13 mouse cellular contexts compared by ENCODE assay signal in the genomic region with DNA sequence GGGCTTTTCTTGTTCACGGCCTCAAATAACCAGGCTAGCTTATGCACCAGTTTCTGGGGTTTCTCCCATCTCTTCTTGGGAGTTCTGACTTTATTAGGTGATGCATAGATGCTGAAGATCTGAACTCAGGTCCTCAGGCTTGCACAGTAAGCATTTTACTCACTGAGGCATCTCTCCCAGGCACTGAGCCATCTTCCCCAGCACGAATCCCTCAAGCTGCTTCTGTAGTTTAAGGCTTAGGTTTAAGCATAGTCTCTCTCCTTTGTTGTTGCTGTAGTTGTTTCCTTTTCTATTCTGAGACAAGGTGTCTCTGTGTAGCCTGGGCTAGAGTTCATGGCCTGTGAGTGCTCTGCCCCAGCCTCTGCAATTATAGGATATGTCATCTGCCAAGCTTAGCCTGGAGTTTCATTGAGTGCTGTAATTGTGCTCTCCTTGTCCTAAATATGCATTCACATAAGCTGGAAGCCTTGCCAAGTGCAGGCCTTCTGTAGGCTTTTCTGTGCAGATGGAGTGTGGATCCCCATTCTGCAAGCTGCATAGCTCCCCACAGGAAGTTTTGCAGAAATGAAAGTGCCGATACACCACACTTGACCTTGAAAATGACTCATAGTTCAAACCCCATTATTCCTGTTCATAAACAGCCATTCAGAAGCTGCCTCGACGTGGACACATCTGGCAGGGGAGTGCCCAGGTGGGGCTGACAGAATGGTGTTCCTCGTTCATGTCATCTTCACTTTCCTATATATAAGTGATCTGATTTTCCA. TPM values are rescaled to one million over a fixed set of nuclear protein-coding genes. Genes with fewer than 3 reads are reported as not detected.
DNase-seq lines count a peak whose midpoint lies in the region; ATAC-seq lines count a peak whose summit lies in the region.
"Had no signal": no experiment of that assay in that cellular context is flagged by ENCODE, and none has a peak within 500 bp of the region (broad histone marks: within the 10 kb centered on the region; RNA-seq: fewer than 3 reads in every experiment).

No protein-coding gene starts in this region.

- WGBS in macrophage (ENCODE audit: missing documents) = 26% methylated on average over 5 of the region's 6 CpGs

- peak; percentile 80 for ATAC-seq in common myeloid progenitor, adult 5-6 weeks (replicated peaks; ENCODE audit: low read depth, poor library complexity, severe bottlenecking)
- ATAC-seq: forebrain, embryonic 15.5 days had no signal

- no peaks in the 10 kb centered on the region for H3K36me3 ChIP-seq in macrophage (ENCODE audit: inconsistent target)
- H3K36me3 ChIP-seq: forebrain, embryonic 15.5 days; G1E; limb, embryonic 12.5 days had no signal

- H3K27ac ChIP-seq in macrophage = peak overlapping the region; percentile 53
- H3K27ac ChIP-seq: forebrain, embryonic 15.5 days; heart, adult 2 months; limb, embryonic 12.5 days had no signal

- peak; percentile 44 for DNase-seq in right cerebral cortex, adult 18-20 months
- no peak for DNase-seq in right cerebral cortex, postnatal 14 days
- no peak for DNase-seq in gastrocnemius, postnatal 14 days
- DNase-seq in natural killer cell, adult 2 months (ENCODE audit: low spot score in 2 of 2) = no peak
- no peak for DNase-seq in heart, adult 8-10 months (ENCODE audit: low spot score)
- DNase-seq: heart, adult 2 months; kidney, adult 11 months; kidney, postnatal 36 days had no signal

- H3K4me3 ChIP-seq in macrophage (ENCODE audit: inconsistent target) = no peak overlapping the region
- H3K4me3 ChIP-seq: forebrain, embryonic 15.5 days; heart, adult 2 months; limb, embryonic 12.5 days had no signal

- no peaks in the 10 kb centered on the region for H3K79me2 ChIP-seq in macrophage (ENCODE audit: inconsistent target)

- intact Hi-C loops in gastrocnemius, postnatal 14 days (cut with DNase I; ENCODE audit: low total_unique reads) = no loop called here

RNA-seq across cellular contexts. Expression of a gene that starts 51.7 kb away (rescaled TPM):
- 3.9 and 4.7 TPM in 2 replicates for total RNA-seq in common myeloid progenitor, adult 5-6 weeks (2017)
- total RNA-seq in macrophage (2018; cell fraction: chromatin; rRNA removed) = 100 to 1,000 TPM in 17 of 26 experiments, 10 to 100 TPM in 8, 1 to 10 TPM in 1; 6.3 to 337 (median 134) TPM
- total RNA-seq in macrophage (2018; cell fraction: cytosol; rRNA removed) = 10 to 100 TPM; 18.6 to 53.9 (median 33.0) TPM
- total RNA-seq in macrophage (2018; cell fraction: nucleus; rRNA removed) = 100 to 1,000 TPM in 7 of 26 experiments, 10 to 100 TPM in 19; 12.8 to 225 (median 54.1) TPM
- polyA plus RNA-seq in macrophage (2018) = 15.4 to 45.8 TPM (median 36.5 TPM) in 3 replicates
- total RNA-seq in gastrocnemius, postnatal 14 days (2021) = 10 to 100 TPM; 43.5 to 72.8 TPM
- total RNA-seq in heart, adult 8-10 months (2022) = 10 to 100 TPM; 16.6 to 24.4 (median 20.6) TPM
- polyA plus RNA-seq: G1E had no signal
